Mouse (Mus musculus): ENCODE measurements at regions not wholly inside any gene's neighbourhood (a gene's known extent, or its start where the extent isn't known, plus 50 kb on each side); places are given as distances from the start of the nearest gene placed in this dataset.
A peak's percentile ranks its signal among the peaks of the same experiment; 100 is the strongest.

- TF ChIP-seq CTCF (IDR thresholded peaks at IDR 0.05; ENCODE audit: borderline replicate concordance, insufficient read depth, low read depth, low read length) (no peak), POLR2A (IDR thresholded peaks at IDR 0.05; ENCODE audit: borderline replicate concordance, insufficient read depth, low read length) (no peak)
- H3K27me3 ChIP-seq (ENCODE audit: control insufficient read depth, insufficient read depth, low read length), result no peaks in the 10 kb centered on the region
- DNase-seq, result no peak
- H3K27ac ChIP-seq (ENCODE audit: insufficient read depth, low read length), result no peak overlapping the region
- peaks cover 2% of the 10 kb centered on the region for H3K4me1 ChIP-seq (ENCODE audit: control insufficient read depth, insufficient read depth, low read length)
- WGBS, result 45% methylated on average over 4 of the region's 4 CpGs
- no peak overlapping the region for H3K4me3 ChIP-seq (replicated peaks; ENCODE audit: insufficient read depth, low read depth, low read length)
These were observed 82.1 kb downstream of the Snx18 start for GRCm38 (mm10) chr13:113536306-113536705.

GRCm38 (mm10) chr13:113534664-113535455 lies 83.5 kb downstream of the Snx18 start:
- H3K4me1 ChIP-seq (ENCODE audit: control insufficient read depth, insufficient read depth, low read length), result peaks cover 2% of the 10 kb centered on the region
- H3K4me3 ChIP-seq (replicated peaks; ENCODE audit: insufficient read depth, low read depth, low read length), result no peak overlapping the region
- no peak for TF ChIP-seq POLR2A (IDR thresholded peaks at IDR 0.05; ENCODE audit: borderline replicate concordance, insufficient read depth, low read length)
- TF ChIP-seq CTCF (IDR thresholded peaks at IDR 0.05; ENCODE audit: borderline replicate concordance, insufficient read depth, low read depth, low read length), result no peak
- 94% methylated on average over 8 of the region's 8 CpGs for WGBS
- no peak overlapping the region for H3K27ac ChIP-seq (ENCODE audit: insufficient read depth, low read length)
- DNase-seq, result no peak
- H3K27me3 ChIP-seq (ENCODE audit: control insufficient read depth, insufficient read depth, low read length), result no peaks in the 10 kb centered on the region

GRCm38 (mm10) chr13:113533884-113534445 lies 84.4 kb downstream of the Snx18 start:
- no peak overlapping the region for H3K27ac ChIP-seq (ENCODE audit: insufficient read depth, low read length)
- H3K4me1 ChIP-seq (ENCODE audit: control insufficient read depth, insufficient read depth, low read length), result peaks cover 2% of the 10 kb centered on the region; the same call in 1 of the 2 replicates
- no peak for DNase-seq
- no peak overlapping the region for H3K4me3 ChIP-seq (replicated peaks; ENCODE audit: insufficient read depth, low read depth, low read length)
- no peak for TF ChIP-seq POLR2A (IDR thresholded peaks at IDR 0.05; ENCODE audit: borderline replicate concordance, insufficient read depth, low read length)
- H3K27me3 ChIP-seq (ENCODE audit: control insufficient read depth, insufficient read depth, low read length), result no peaks in the 10 kb centered on the region
- WGBS, result 74% methylated on average over 4 of the region's 4 CpGs

GRCm38 (mm10) chr13:113526997-113527396 lies 91.4 kb downstream of the Snx18 start:
- Histone ChIP-seq H3K27me3 (ENCODE audit: control insufficient read depth, insufficient read depth, low read length) (no peaks in the 10 kb centered on the region), H3K4me3 (replicated peaks; ENCODE audit: insufficient read depth, low read depth, low read length) (no peak overlapping the region), H3K27ac (ENCODE audit: insufficient read depth, low read length) (no peak overlapping the region), H3K4me1 (ENCODE audit: control insufficient read depth, insufficient read depth, low read length) (no peaks in the 10 kb centered on the region)
- WGBS, result 84% methylated on average over 6 of the region's 6 CpGs
- no peak for DNase-seq
- TF ChIP-seq CTCF (IDR thresholded peaks at IDR 0.05; ENCODE audit: borderline replicate concordance, insufficient read depth, low read depth, low read length) (no peak), POLR2A (IDR thresholded peaks at IDR 0.05; ENCODE audit: borderline replicate concordance, insufficient read depth, low read length) (no peak)

GRCm38 (mm10) chr13:113523503-113523902 lies 94.9 kb downstream of the Snx18 start:
- Histone ChIP-seq H3K4me3 (replicated peaks; ENCODE audit: insufficient read depth, low read depth, low read length) (no peak overlapping the region), H3K27ac (ENCODE audit: insufficient read depth, low read length) (no peak overlapping the region), H3K4me1 (ENCODE audit: control insufficient read depth, insufficient read depth, low read length) (no peaks in the 10 kb centered on the region), H3K27me3 (ENCODE audit: control insufficient read depth, insufficient read depth, low read length) (no peaks in the 10 kb centered on the region)
- no peak for TF ChIP-seq CTCF (IDR thresholded peaks at IDR 0.05; ENCODE audit: borderline replicate concordance, insufficient read depth, low read depth, low read length)
- no peak for TF ChIP-seq POLR2A (IDR thresholded peaks at IDR 0.05; ENCODE audit: borderline replicate concordance, insufficient read depth, low read length)
- no peak for DNase-seq
- 80% methylated on average over 5 of the region's 5 CpGs for WGBS

GRCm38 (mm10) chr13:113518144-113518543 lies 100.2 kb downstream of the Snx18 start:
- DNase-seq, result no peak
- no peaks in the 10 kb centered on the region for H3K27me3 ChIP-seq (ENCODE audit: control insufficient read depth, insufficient read depth, low read length)
- H3K27ac ChIP-seq (ENCODE audit: insufficient read depth, low read length), result no peak overlapping the region
- TF ChIP-seq POLR2A (IDR thresholded peaks at IDR 0.05; ENCODE audit: borderline replicate concordance, insufficient read depth, low read length), result no peak
- no peak for TF ChIP-seq CTCF (IDR thresholded peaks at IDR 0.05; ENCODE audit: borderline replicate concordance, insufficient read depth, low read depth, low read length)
- WGBS, result 91% methylated on average over 6 of the region's 6 CpGs
- H3K4me1 ChIP-seq (ENCODE audit: control insufficient read depth, insufficient read depth, low read length), result no peaks in the 10 kb centered on the region
- H3K4me3 ChIP-seq (replicated peaks; ENCODE audit: insufficient read depth, low read depth, low read length), result no peak overlapping the region

GRCm38 (mm10) chr13:113516102-113516501 lies 102.3 kb downstream of the Snx18 start:
- no peak for DNase-seq
- no peaks in the 10 kb centered on the region for H3K4me1 ChIP-seq (ENCODE audit: control insufficient read depth, insufficient read depth, low read length)
- WGBS, result 93% methylated on average over 1 of the region's 1 CpGs
- no peaks in the 10 kb centered on the region for H3K27me3 ChIP-seq (ENCODE audit: control insufficient read depth, insufficient read depth, low read length)
- TF ChIP-seq CTCF (IDR thresholded peaks at IDR 0.05; ENCODE audit: borderline replicate concordance, insufficient read depth, low read depth, low read length) (no peak), POLR2A (IDR thresholded peaks at IDR 0.05; ENCODE audit: borderline replicate concordance, insufficient read depth, low read length) (no peak)
- H3K4me3 ChIP-seq (replicated peaks; ENCODE audit: insufficient read depth, low read depth, low read length), result no peak overlapping the region
- no peak overlapping the region for H3K27ac ChIP-seq (ENCODE audit: insufficient read depth, low read length)

- 18% methylated on average over 7 of the region's 7 CpGs for WGBS
- H3K4me3 ChIP-seq (replicated peaks; ENCODE audit: insufficient read depth, low read depth, low read length), result no peak overlapping the region
- no peak for TF ChIP-seq POLR2A (IDR thresholded peaks at IDR 0.05; ENCODE audit: borderline replicate concordance, insufficient read depth, low read length)
- 0 out of 2 replicates have a peak, but pooled peaks have one; percentile 10 for TF ChIP-seq CTCF (IDR thresholded peaks at IDR 0.05; ENCODE audit: borderline replicate concordance, insufficient read depth, low read depth, low read length)
- H3K27ac ChIP-seq (ENCODE audit: insufficient read depth, low read length), result no peak overlapping the region
- peak; percentile 36 to 59 for DNase-seq
- H3K4me1 ChIP-seq (ENCODE audit: control insufficient read depth, insufficient read depth, low read length), result no peaks in the 10 kb centered on the region
- H3K27me3 ChIP-seq (ENCODE audit: control insufficient read depth, insufficient read depth, low read length), result no peaks in the 10 kb centered on the region
These were observed 103.2 kb downstream of the Snx18 start for GRCm38 (mm10) chr13:113515162-113515600.
